Mouse (Mus musculus): ENCODE measurements around the gene Ric8b. TPM values are rescaled to one million over a fixed set of nuclear protein-coding genes. Genes with fewer than 3 reads are reported as not detected.

Ric8b gene
- total RNA-seq, 2 experiments from 2014 or later, result 40.9 to 42.2 TPM

DNA sequence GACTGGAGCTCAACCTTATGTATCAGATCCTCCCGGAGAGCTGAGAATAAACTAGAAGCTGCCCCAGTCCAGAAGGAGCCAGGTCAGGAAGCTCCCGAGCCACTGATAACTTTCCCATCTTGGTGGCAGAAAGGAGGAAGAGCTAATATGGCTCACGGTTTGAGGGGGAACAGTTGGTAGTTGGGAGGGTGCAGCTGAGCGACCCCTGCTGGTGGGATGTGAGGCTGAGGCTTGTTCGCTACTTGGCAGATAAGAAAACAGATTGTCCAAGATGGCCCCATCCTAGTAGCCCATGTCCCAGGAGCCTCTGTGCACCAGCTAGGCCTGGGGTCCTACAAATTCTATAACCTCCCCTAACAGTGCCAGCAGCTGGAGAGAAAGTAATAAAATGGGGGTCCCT, 121.4 kb downstream of the Ric8b start:
- no peak overlapping the region for H3K4me3 ChIP-seq
- no peak for DNase-seq (ENCODE audit: low spot score in 2 of 2)
- no peak overlapping the region for H3K27ac ChIP-seq
- TF ChIP-seq CTCF (conservative IDR thresholded peaks at IDR 0.05), result no peak

DNA sequence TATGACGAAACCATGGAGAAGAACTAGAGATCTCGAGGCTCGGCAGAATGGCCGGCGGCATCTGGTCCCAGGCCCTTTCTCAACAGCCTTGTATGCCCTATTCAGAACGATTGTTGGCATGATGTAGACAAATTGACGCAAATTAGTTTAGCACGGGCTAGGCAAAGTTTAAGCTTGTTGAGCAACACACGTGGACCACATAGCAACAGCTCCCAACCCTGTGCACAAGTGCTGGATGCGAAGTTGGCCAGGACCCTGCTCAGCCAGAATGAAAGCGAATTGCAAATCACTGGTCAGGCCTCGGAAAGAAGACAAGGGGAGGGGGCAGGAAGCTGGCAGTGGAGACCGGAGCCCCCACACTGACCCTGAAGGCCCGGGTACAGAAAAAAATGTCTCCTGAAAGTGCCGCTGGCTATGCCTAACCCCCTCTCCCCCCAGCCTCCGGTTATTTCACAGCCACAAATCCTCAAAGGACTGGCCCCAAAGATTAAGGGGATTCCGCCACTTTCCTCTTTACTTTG, 126.8 kb downstream of the Ric8b start:
- H3K27ac ChIP-seq, result no peak overlapping the region
- TF ChIP-seq CTCF (conservative IDR thresholded peaks at IDR 0.05), result no peak
- no peak for DNase-seq (ENCODE audit: low spot score in 2 of 2)
- H3K4me3 ChIP-seq, result peak overlapping the region; percentile 28; the same call in 1 of the 2 replicates

DNA sequence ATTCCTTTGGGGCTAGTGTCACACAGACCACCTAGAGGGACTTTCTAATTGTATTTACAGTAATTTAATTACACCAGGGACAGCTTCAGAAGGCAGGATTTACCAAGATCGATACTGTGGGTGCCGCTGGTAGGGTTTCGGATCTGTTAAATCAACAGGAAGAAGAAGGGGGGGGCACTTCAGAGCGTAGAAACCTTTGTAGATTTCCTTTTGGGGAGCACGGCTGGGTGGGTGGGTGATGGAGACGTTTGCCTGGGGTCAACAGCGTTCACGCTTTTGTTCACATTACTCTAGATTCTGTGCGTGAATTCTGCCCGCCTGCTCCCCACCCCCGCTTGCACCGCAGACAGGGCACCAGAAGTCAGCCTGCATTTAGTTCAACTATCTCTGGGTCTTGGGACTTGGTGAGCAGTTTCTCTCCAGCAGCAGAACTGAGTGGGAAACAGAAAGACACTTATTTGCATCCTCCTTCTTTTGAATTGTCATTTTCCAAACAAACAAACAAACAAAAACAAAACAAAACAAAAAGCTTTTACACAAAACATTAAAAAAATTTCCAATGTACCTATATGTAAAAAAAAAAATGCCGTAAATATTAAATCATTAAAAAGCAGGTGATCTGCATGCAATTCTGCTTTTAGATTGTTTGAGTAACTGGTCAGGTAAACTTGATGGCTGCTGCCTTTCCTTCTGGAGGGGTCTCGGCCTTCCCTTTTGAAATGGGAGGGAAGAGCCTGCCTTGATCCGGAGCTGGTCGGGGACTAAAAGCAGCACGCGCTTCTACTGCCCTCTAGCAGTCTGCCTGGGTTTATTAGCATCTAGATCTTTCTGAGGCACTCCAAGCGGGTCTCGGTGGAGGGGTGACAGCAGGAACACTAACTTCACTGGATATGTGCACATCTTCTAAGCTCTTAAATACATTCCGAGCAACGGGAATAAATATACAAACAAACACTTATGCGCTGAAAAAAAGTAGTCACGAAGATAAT, 127.6 kb downstream of the Ric8b start:
- peak; percentile 38 to 61 for DNase-seq (ENCODE audit: low spot score in 2 of 2)
- Histone ChIP-seq H3K4me3 (peak overlapping the region; percentile 28; the same call in 1 of the 2 replicates), H3K27ac (no peak overlapping the region)
- TF ChIP-seq CTCF (conservative IDR thresholded peaks at IDR 0.05), result peak; percentile 85

DNA sequence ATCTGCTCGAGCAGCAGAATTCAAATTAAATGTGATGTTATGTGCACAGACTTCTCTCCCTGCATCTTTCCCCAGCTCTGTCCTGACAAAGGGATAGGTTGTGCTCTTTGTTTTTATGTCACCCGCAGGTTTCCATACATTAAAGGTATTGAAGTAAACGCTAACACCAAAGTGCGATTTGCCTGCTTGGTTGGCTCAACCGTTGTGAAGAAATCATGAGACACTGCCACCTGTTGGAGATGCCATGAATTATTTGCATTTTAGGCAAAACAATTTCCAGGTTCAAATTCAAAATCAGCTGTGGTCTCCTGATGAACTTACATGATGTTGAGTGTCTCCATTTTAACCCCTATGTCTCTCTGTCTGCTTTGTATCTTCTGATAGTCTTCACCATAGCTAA, 129.2 kb downstream of the Ric8b start:
- H3K4me3 ChIP-seq, result no peak overlapping the region
- peak in 1 of 2 experiments; percentile 23 for DNase-seq (ENCODE audit: low spot score in 2 of 2)
- H3K27ac ChIP-seq, result no peak overlapping the region
- peak; percentile 85 for TF ChIP-seq CTCF (conservative IDR thresholded peaks at IDR 0.05)

DNA sequence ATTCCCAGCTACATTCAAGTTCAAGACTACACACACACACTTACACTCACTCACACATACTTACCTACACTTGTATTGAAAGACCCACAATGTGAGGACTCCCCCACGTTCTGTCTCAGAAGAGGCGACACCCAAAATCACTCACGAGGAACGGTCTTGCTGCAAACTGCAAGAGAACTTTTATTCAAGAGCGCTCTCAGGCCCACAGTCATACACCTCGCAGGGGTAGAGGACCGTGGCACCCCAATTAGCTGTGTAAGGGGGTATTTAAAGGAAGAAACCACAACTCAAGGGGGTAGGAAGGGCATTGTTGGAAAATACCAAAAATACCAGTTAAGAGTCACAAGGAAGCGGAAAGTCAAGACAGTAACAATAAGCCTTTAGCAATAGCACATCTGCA, 130.6 kb downstream of the Ric8b start:
- TF ChIP-seq CTCF (conservative IDR thresholded peaks at IDR 0.05), result no peak
- Histone ChIP-seq H3K4me3 (no peak overlapping the region), H3K27ac (no peak overlapping the region)
- no peak for DNase-seq (ENCODE audit: low spot score in 2 of 2)

DNA sequence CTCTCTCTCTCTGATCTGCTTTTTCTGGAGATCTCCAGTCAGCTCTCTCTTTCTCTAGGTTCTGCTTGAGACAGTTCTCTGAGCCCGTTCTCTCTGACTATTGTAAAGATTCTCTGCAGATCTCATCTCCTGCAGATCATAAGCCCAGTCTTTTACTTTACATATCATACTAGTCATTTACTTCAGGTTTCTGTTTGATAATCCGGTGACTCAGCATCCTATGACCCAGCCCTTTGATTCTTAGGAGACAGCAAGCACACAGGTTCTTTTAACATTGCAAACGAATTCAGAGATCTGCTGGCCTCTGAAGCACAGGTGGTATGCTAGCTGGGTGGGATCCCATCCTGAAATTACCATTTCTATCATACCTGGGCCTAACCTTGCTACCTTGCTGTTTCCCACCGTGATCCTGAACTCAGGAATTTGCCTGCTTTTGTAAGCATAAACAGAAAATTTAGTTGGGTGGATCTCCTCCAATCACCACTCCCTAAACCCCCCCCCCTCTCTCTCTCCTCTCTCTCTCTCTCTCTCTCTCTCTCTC, 133.3 kb downstream of the Ric8b start:
- DNase-seq (ENCODE audit: low spot score in 2 of 2), result no peak
- TF ChIP-seq CTCF (conservative IDR thresholded peaks at IDR 0.05), result no peak
- no peak overlapping the region for H3K4me3 ChIP-seq

DNA sequence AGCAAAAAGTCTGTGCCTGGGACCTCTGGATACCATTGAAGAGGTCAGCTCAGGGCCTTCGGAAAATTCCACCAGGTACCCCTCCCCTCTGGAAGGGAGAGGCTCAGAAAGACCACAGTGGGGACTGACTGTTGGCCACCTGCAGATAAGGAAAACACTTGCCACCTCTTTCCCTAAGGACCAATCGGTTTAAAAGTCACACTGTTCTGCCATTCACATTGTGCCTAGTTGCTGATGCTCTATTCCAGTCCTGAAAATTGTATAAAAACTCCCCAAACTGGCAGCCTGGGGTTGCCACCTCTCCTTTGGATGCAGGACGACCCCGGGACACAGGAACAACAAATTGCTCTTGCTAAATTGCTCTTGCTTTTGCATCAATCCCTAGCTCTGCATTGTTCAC, 135.0 kb downstream of the Ric8b start:
- no peak overlapping the region for H3K27ac ChIP-seq

More for the DNA sequence above, 133.3 kb downstream of the Ric8b start:
- H3K27ac ChIP-seq, result no peak overlapping the region

DNA sequence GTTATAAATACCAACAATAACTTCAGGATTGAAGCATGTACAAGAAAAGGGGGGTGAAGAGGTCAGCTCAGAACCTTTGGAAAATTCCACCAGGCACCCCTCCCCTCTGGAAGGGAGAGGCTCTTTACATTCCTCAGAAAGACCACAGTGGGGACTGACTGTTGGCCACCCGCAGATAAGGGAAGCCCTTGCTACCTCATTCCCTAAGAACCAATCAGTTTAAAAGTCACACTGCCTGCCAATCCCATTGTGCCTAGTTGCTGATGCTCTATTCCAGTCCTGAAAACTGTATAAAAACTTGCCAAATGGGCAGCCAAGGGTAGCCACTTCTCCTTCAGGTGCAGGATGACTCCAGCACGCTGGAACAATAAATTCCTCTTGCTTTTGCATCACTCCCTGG, 137.5 kb downstream of the Ric8b start:
- Histone ChIP-seq H3K27ac (no peak overlapping the region), H3K4me3 (no peak overlapping the region)
- DNase-seq (ENCODE audit: low spot score in 2 of 2), result no peak
- no peak for TF ChIP-seq CTCF (conservative IDR thresholded peaks at IDR 0.05)

More for the DNA sequence above, 135.0 kb downstream of the Ric8b start:
- TF ChIP-seq CTCF (conservative IDR thresholded peaks at IDR 0.05), result no peak
- no peak overlapping the region for H3K4me3 ChIP-seq
- no peak for DNase-seq (ENCODE audit: low spot score in 2 of 2)

Other genes starting within 250 kb of the Ric8b start
- gene Rfx4, start 161.6 kb upstream of the Ric8b start, total RNA-seq (2021), result 10 to 100 TPM; 10.7 to 12.1 TPM
- gene Fhl4, start 184.9 kb downstream of the Ric8b start, total RNA-seq (2021), result under 1 TPM; 0.87 to 0.98 TPM
- gene Tmem263, start 185.0 kb downstream of the Ric8b start, total RNA-seq (2021), result 10 to 100 TPM; 27.8 to 30.1 TPM
- gene Mterf2, start 210.4 kb downstream of the Ric8b start, total RNA-seq (2021), result 10 to 100 TPM; 18.9 to 22.8 TPM